Mouse (Mus musculus): ENCODE results near the gene Tnpo3.

Gene Tnpo3

GRCm38 (mm10) chr6:29609111-29610019 lies at the start of gene Tnpo3:
Gene Tnpo3 (minus strand): TSS chr6:29609887.
- peak; percentile 87 for DNase-seq (ENCODE audit: low spot score)

DNA sequence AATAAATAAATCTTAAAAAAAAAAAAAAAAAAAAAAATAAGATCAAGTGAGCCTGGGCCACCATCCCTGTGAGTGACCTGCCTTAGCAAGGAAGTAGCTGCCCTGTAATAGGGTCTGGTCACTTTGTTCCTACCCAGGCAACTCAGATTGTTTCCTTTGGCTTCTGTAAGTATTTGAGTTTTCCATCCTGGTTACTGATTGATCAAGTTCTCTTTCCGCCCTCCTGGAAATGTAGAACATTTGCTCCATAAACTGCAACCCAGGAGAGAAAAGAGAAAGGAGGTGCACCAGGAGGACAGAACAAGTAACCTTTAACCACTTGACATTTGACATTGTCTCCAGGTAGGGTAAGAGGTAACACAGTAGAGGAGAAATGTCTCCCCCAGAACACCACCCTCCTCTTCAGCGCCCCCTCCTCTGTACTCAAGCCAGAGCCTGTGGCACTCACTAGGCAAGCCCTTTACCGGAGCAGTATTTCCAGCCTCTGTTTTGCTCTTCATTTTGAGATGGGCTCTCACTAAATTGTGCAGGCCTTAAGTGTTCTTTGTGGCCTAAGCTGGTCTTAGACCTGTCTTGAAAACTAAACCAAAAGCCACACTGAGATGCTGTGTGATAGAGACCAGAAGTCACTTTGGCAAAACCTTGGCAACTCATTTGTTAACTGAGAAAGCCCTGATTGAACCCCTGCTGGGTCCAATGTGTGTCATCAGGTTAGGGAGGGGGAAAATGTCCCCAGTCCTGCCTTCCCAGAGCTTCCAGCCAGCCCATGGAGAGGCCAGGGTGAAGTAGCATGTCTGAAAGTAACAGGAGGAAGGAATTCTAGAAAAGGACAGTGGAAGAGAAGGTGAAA lies 49.2 kb upstream of the Tnpo3 start:
- no peak for DNase-seq (ENCODE audit: low spot score)

- DNase-seq (ENCODE audit: low spot score), result no peak
Measured at GRCm38 (mm10) chr6:29653271-29653670, 43.6 kb upstream of the Tnpo3 start.

GRCm38 (mm10) chr6:29650170-29650549 lies 40.5 kb upstream of the Tnpo3 start:
- no peak for DNase-seq (ENCODE audit: low spot score)

- DNase-seq (ENCODE audit: low spot score), result peak; percentile 90
Measured at GRCm38 (mm10) chr6:29649494-29650169, 39.9 kb upstream of the Tnpo3 start.

- no peak for DNase-seq (ENCODE audit: low spot score)
Measured at GRCm38 (mm10) chr6:29641816-29642215, 32.1 kb upstream of the Tnpo3 start.

- no peak for DNase-seq (ENCODE audit: low spot score)
Measured at GRCm38 (mm10) chr6:29639580-29640419, 30.1 kb upstream of the Tnpo3 start.

- no peak for DNase-seq (ENCODE audit: low spot score)
Measured at GRCm38 (mm10) chr6:29638844-29639460, 29.3 kb upstream of the Tnpo3 start.

DNA sequence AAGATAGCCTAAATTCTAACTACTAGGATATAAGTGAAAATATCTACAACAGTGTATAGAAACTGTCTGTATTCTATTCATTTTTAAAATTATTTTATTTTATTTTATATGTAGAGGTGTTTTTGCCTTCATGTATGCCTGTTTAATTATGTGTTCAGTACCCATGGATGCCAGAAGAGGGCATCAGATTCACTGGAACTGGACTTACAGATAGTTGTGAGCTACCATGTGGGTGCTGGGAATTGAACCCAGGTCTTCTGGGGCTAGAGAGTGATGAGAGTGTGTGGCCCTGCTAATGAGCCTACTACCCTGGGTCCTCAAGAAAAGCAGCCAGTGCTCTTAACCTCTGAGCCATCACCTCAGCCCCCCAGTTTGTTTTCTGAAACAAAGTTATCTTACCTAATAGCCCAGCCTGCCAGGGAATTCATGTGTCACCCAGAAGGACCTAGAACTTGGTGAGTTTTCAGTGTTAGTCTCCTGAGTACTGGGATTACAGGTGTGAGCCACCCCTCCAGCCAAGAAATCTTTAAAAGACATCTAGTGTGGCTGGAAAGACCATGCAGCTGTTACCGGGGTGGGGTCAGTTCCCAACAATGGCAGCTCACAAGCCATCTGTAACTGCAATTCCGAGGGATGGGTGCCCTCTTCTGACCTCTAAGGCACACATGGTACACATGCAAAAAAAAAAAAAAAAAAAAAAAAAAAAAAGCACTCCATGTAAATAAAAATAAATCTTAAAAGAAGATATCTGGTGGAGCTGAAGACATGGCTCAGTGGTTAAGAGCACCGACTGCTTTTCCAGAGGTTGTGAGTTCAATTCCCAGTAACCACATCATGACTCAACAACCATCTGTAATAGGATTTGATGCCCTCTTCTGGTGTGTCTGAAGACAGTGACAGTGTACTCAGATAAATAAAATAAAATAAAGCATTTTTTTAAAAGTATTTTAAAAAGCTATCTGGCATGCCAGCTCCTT lies 28.0 kb upstream of the Tnpo3 start:
- no peak for DNase-seq (ENCODE audit: low spot score)

GRCm38 (mm10) chr6:29636322-29637092 lies 26.8 kb upstream of the Tnpo3 start:
- no peak for DNase-seq (ENCODE audit: low spot score)

DNA sequence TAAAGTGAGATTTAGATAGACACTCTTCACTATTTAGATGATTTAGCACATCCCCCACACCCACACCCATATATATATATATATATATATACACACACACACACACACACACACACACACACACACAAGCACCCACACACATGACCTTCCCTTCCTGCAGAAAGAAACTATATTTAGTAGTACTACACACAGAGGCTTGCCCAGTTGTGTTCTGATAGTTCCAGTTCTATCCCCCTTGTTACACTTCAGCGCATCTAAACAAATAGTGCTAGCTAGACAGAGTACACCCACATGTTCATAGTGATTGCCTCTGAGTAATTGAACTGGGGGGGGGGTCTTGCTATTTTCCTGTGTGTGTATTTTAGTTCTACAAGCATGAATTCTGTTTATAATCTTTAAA lies 24.9 kb upstream of the Tnpo3 start:
- DNase-seq (ENCODE audit: low spot score), result no peak

DNA sequence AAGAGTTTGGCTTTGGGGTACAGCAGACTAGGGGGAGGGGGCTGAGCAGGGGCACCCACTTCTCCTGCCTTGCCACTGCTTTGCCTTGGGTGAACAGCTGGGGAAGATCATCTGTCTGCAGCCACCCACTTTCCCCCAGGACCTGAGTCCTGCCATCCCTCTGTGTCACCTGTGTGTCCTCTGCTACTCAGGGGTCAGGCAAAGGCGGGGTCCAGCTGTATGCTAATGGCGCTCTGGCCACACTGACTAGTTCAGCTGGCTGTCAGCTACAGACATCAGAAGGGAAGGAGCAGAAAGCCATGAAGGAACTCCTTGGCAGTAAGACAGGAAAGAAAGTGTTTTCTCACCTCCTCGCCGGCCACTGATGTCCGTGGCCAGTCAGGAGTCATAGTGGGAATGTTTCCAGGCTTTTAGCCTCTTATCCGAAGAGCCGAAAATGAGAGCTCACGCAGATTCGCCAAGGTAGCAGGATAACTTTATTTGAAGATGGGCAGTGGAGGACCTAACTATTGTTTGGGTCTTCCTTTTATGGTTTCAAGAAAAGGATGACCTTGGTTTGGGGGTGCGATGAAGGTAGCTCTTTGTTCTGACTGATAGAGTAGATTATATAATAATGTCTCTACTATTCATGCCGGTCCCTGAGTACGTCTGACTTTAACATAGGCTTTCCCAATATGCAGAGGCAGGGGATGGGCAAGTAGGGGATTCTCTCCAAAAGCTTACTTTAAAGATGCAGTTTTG lies 23.0 kb upstream of the Tnpo3 start:
- DNase-seq (ENCODE audit: low spot score), result no peak

- no peak for DNase-seq (ENCODE audit: low spot score)
Measured at GRCm38 (mm10) chr6:29631751-29632551, 22.3 kb upstream of the Tnpo3 start.

- no peak for DNase-seq (ENCODE audit: low spot score)
Measured at GRCm38 (mm10) chr6:29630216-29630615, 20.5 kb upstream of the Tnpo3 start.

DNA sequence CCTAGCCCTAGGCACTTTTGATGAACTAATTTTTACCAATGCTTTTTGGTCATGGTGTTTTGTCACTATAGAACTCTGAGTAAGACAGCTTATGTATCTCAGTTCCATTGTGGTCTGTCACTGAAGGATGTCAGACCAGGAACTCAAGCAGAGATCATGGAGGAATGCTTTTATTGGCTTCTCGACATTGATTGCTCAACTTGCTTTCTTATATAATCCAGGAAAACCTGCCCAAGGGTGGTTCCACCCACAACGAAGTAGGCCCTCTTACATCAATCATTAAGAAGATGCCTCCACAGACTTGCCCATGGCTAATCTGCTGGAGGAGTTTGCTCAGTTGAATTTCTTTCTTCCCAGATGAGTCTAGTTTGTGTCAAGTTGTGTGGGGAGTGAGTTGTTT lies 18.1 kb upstream of the Tnpo3 start:
- DNase-seq (ENCODE audit: low spot score), result no peak

GRCm38 (mm10) chr6:29623857-29624256 lies 14.2 kb upstream of the Tnpo3 start:
- no peak for DNase-seq (ENCODE audit: low spot score)

DNA sequence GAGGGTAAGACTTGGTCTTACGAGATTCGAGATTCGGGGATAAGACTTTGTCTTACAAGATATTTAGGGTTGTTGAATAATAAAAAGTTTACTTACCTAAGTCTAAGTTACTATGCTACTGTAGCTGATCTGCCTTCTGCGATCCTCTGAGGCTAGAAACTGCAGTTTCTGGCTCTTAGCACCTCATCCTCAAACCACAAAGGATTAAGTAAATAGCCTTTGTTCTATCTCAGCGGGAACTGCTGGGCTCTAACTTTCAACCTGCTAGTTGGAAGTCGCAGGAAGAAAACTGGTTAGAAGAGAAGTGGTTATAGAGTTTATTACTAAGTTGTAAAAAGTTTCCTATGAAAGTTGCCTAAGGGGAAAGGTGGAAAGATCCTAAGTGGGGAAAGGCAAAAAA lies 12.6 kb upstream of the Tnpo3 start:
- DNase-seq (ENCODE audit: low spot score), result no peak
